Mouse (Mus musculus): ENCODE results near the gene Adamts17.

The Adamts17 gene

DNA sequence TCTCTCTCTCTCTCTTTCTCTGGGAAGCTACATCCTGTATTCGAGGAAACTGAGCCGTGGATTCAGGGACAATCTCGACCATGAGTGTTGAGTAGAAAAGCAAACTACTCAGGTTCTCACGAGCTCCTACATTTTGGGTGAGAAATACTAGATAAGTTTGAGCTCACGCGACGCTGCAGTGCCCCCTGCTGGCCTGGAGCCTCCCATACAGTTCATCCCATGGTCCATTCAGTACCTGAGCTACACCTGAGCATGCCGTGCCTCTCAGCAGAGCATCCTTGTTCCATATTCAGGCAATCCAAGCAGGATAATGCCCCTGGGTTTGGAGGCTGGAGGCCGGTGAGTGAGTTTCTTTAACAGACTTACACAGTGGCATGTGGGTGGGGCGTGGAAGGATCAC is 359.9 kb downstream of the Adamts17 start:
- DNase-seq (ENCODE audit: low read depth, low spot score): no peak
